Mouse (Mus musculus): ENCODE data around the gene I830077J02Rik.
A peak's percentile ranks its signal among the peaks of the same experiment; 100 is the strongest.
"Not testable (repeated sequence)": the region's sequence is repeated elsewhere in the genome, so short reads cannot be mapped to it uniquely, and the experiment has no call there.

I830077J02Rik gene

GRCm38 (mm10) chr3:105917656-105918354 lies 14.7 kb downstream of the I830077J02Rik start:
- no peak for DNase-seq

GRCm38 (mm10) chr3:105916455-105916854 lies 16.0 kb downstream of the I830077J02Rik start:
- not testable (repeated sequence) for DNase-seq

GRCm38 (mm10) chr3:105915281-105915680 lies 17.2 kb downstream of the I830077J02Rik start:
- no peak for DNase-seq

GRCm38 (mm10) chr3:105913839-105914681 lies 18.4 kb downstream of the I830077J02Rik start:
- DNase-seq: no peak

GRCm38 (mm10) chr3:105912097-105912880 lies 20.2 kb downstream of the I830077J02Rik start:
- no peak for DNase-seq

GRCm38 (mm10) chr3:105910519-105911190 lies 21.8 kb downstream of the I830077J02Rik start:
- DNase-seq: no peak

- no peak for DNase-seq
Observed at GRCm38 (mm10) chr3:105908976-105909375, 23.5 kb downstream of the I830077J02Rik start.

- no peak for DNase-seq
Observed at GRCm38 (mm10) chr3:105907956-105908655, 24.4 kb downstream of the I830077J02Rik start.

GRCm38 (mm10) chr3:105904721-105905120 lies 27.7 kb downstream of the I830077J02Rik start:
- DNase-seq: no peak

GRCm38 (mm10) chr3:105904213-105904612 lies 28.3 kb downstream of the I830077J02Rik start:
- DNase-seq: no peak

- no peak for DNase-seq
Observed at GRCm38 (mm10) chr3:105901468-105901867, 31.0 kb downstream of the I830077J02Rik start.

- no peak for DNase-seq
Observed at GRCm38 (mm10) chr3:105900716-105901115, 31.7 kb downstream of the I830077J02Rik start.

GRCm38 (mm10) chr3:105900266-105900665 lies 32.2 kb downstream of the I830077J02Rik start:
- DNase-seq: no peak

GRCm38 (mm10) chr3:105899394-105900147 lies 32.9 kb downstream of the I830077J02Rik start:
- peak; percentile 82 to 88 for DNase-seq

GRCm38 (mm10) chr3:105898861-105899260 lies 33.6 kb downstream of the I830077J02Rik start:
- DNase-seq: no peak

- DNase-seq: peak in 1 of 2 experiments; percentile 26
Observed at GRCm38 (mm10) chr3:105898325-105898724, 34.1 kb downstream of the I830077J02Rik start.

- no peak for DNase-seq
Observed at GRCm38 (mm10) chr3:105896811-105897210, 35.7 kb downstream of the I830077J02Rik start.

GRCm38 (mm10) chr3:105894601-105895592 lies 37.6 kb downstream of the I830077J02Rik start:
- DNase-seq: peak; percentile 91

GRCm38 (mm10) chr3:105893941-105894391 lies 38.5 kb downstream of the I830077J02Rik start:
- peak; percentile 27 to 65 for DNase-seq
